Mouse (Mus musculus): ENCODE results near the gene Hibch. TPM values are rescaled to one million over a fixed set of nuclear protein-coding genes. Genes with fewer than 3 reads are reported as not detected.

Gene Hibch
- polyA plus RNA-seq (2014; fragmentation: Illumina TruSeq; extraction: RNeasy Lipid Tissue Mini Kit (QIAGEN cat#74804); ENCODE audit: low read depth, low replicate concordance) = 98.0 TPM

GRCm38 (mm10) chr1:52844782-52845665 is at the start of gene Hibch:
Gene Hibch, plus strand, starts transcription at chr1:52844929.

GRCm38 (mm10) chr1:52816910-52817812 is 27.6 kb upstream of the Hibch start, which contains the start of gene Inpp1:
Gene Inpp1, minus strand, starts transcription at chr1:52817688.

Other genes with a start within 250 kb of the Hibch start
- 8.0 TPM for gene Nemp2, start 214.2 kb upstream of the Hibch start, polyA plus RNA-seq (2014; fragmentation: Illumina TruSeq; extraction: RNeasy Lipid Tissue Mini Kit (QIAGEN cat#74804); ENCODE audit: low read depth, low replicate concordance)
- 171 TPM for gene Mfsd6, start 117.5 kb upstream of the Hibch start, polyA plus RNA-seq (2014; fragmentation: Illumina TruSeq; extraction: RNeasy Lipid Tissue Mini Kit (QIAGEN cat#74804); ENCODE audit: low read depth, low replicate concordance)
- gene Inpp1, start 27.2 kb upstream of the Hibch start, polyA plus RNA-seq (2014; fragmentation: Illumina TruSeq; extraction: RNeasy Lipid Tissue Mini Kit (QIAGEN cat#74804); ENCODE audit: low read depth, low replicate concordance) = 29.5 TPM
- 50.2 TPM for gene 1700019D03Rik, start 175.2 kb downstream of the Hibch start, polyA plus RNA-seq (2014; fragmentation: Illumina TruSeq; extraction: RNeasy Lipid Tissue Mini Kit (QIAGEN cat#74804); ENCODE audit: low read depth, low replicate concordance)
- gene Mstn, start 216.7 kb downstream of the Hibch start, polyA plus RNA-seq (2014; fragmentation: Illumina TruSeq; extraction: RNeasy Lipid Tissue Mini Kit (QIAGEN cat#74804); ENCODE audit: low read depth, low replicate concordance) = 0.28 TPM